Mouse (Mus musculus): ENCODE results near the gene Lmo7.

Lmo7 gene

DNA sequence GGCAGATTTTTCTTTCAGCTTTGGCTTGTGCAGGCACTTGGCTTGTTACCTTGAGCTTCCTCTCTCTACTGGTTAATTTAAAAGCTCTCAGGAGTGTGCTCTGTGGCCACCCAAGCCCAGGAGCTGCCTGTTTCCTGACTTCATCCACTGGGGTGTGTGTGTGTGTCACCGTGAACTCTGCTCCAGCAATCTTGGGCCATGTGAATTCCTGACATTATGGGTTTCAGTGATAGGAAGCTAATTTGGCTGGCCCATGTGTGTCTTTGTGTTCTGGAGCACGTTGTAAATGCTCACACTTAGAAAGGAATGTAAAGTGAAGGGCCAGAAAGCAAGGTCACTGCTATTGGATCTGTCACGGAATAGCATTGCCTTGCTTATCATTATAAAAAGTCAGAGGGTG lies 143.1 kb downstream of the Lmo7 start:
- DNase-seq (ENCODE audit: low spot score) = no peak

GRCm38 (mm10) chr14:101878346-101879049 lies 148.7 kb downstream of the Lmo7 start:
- DNase-seq (ENCODE audit: low spot score) = no peak

DNA sequence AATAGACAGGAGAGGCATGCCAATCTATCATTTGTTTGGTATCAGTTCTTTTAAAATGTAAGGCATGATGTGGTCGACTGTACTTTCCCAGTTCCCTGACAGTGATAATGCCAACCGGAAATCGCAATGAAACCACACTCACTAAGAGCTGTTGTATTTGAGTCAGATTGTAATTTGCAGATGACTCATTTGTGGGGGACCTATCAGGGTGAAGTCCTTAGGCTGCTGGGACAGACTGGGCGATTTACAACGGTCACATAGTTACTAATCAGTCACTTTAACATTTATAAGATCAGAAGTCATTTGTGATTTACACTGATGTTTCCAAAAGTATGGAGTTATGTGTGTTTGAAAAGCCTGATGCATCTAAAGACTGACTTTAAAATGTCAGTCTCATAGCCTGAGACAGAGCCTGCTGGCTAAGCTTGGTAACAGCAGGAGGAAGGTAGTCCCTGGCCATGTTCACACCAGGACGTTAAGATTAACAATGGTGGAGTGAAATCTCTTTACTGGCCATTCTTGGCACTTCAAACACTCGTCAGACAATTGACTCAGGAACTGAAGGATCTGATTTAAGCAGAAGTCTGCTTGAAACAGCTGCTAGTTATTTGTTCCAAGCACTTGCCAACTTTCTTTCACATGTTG lies 149.4 kb downstream of the Lmo7 start:
- no peak for DNase-seq (ENCODE audit: low spot score)

DNA sequence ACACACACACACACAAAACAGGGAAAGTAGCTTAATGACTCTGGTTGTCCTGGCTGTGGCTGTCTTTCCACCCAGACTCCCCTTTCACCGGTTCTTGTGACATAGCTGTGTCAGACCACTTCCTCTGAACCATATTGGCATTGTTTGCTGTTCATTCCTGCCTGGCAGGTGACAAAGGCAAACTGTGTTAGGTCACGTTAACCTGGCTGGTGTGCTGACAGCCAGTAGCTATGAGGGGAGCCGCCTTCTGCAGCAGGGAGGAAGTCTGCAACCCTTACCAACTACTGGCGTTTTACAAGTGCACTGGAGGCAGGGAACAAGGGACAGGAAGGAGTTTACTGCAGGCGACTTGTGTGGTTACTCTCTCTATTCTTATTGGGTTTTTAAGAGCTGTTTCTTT lies 153.2 kb downstream of the Lmo7 start:
- DNase-seq (ENCODE audit: low spot score) = peak; percentile 51

- DNase-seq (ENCODE audit: low spot score) = no peak
Measured at GRCm38 (mm10) chr14:101883787-101884186, 154.0 kb downstream of the Lmo7 start.

GRCm38 (mm10) chr14:101886320-101886719 lies 156.6 kb downstream of the Lmo7 start:
- DNase-seq (ENCODE audit: low spot score) = no peak

- DNase-seq (ENCODE audit: low spot score) = no peak
Measured at GRCm38 (mm10) chr14:101891903-101892448, 162.2 kb downstream of the Lmo7 start.

DNA sequence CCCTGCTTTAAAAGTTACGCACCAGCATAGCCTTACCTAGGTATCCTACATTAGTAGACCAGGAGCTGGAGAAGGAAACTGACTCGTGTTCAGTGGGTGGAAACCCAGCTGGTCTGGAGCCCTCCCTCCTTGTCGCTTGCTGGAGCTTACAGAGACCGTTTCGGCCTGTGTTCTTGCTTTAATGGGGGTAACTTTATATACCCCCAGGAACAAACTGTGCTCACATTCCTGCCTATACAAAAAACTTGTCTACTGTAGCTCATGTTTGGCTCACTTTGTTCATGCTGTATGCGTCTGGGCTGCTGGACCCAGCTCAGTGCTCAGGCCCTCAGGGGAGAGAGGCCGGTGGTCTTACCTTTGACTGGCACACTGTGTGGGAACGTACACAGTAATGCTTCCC lies 162.7 kb downstream of the Lmo7 start:
- no peak for DNase-seq (ENCODE audit: low spot score)

DNA sequence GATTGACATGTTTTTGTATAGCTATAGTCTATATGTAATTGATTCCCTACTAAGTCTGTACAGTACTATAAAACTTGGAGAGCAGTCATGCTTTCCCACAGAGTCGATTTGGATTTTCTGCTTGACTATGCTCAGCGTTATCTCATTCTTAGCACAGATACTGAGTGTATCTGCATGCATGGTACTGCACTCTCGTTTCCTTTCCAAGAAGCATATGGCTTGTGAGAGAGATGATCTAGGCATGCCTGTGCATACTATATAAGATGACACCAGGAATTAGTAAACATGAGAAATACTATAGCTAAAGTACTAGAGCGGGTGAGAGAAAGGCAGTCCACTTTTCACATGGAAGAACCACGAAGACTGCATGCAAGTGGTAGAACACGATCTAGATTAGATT lies 163.5 kb downstream of the Lmo7 start:
- no peak for DNase-seq (ENCODE audit: low spot score)

- DNase-seq (ENCODE audit: low spot score) = no peak
Measured at GRCm38 (mm10) chr14:101898250-101898649, 168.5 kb downstream of the Lmo7 start.

GRCm38 (mm10) chr14:101901496-101901895 lies 171.7 kb downstream of the Lmo7 start:
- DNase-seq (ENCODE audit: low spot score) = no peak

- no peak for DNase-seq (ENCODE audit: low spot score)
Measured at GRCm38 (mm10) chr14:101901976-101902375, 172.2 kb downstream of the Lmo7 start.

DNA sequence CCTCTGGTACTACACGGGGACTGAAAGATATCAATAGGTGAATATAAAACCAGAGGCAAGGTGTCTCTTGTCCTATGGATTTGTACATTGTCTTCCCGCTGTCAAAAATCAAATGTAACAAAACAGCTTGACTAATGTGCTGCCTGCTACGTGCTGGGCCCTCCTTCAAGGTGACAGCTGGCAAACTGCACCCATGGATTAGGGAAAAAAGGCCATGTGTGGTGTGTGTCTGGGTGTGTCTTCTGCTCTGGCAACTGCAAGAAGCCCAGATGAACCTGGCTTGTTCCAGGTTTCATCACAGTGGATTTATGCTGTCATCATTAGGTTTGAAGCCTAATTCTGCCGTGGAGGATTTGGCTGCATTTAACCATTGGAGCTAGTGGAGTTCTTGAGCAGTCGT lies 174.0 kb downstream of the Lmo7 start:
- no peak for DNase-seq (ENCODE audit: low spot score)

DNA sequence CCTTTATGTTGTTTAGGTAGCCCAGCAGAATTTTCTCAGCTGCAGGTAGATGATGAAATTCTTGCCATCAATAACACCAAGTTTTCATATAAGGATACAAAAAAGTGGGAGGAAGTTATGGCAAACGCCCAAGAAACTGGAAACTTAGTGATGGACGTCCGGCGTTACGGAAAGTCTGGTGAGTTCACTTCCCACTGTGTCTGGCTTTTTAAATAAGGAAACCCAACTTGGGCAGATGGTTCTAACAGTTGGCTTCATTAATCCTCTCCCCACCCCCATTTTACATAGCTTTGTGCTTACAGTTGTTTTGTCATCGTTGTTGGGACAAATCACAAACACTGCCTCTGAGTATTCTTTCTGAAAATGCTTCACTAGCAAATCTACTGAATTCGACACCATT lies 182.2 kb downstream of the Lmo7 start:
- no peak for DNase-seq (ENCODE audit: low spot score)

DNA sequence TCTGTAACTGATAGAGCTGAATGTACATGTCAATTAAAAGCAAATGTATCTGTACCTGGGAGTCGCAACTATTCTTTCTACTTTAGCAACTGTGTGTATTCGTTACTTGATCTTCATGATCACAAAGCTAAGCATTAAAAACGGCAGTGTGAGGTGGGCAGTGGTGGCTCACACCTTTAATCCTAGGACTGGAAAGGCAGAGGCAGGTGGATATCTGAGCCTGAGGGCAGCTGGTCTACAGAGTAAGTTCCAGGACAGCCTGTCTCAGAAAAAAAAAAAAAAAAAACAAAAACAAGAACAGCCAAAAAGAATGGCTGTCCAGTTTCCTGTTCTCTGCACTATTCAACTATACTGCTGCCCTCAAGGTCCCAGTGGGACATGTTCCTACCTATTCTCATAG lies 182.6 kb downstream of the Lmo7 start:
- no peak for DNase-seq (ENCODE audit: low spot score)

DNA sequence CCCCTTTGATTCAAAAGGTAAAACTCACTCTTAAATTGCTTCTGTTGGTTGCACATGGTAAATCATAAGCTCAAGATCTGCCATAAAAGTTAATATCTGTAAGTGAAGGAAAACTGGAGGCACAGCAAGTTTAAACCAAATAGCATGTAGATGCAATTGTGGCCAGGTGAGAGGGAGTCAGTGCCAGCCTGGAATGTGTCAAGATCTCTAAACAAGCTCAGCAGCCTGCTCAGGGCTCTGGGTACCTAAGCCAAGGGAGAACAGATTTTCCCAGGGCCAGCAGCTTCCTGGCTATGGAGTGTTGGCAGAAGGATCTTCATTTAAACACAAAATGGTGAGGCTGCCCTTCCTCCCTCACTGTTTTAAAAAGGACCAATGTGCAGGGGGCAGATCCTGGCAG lies 184.6 kb downstream of the Lmo7 start:
- no peak for DNase-seq (ENCODE audit: low spot score)

- DNase-seq (ENCODE audit: low spot score) = no peak
Measured at GRCm38 (mm10) chr14:101915867-101916266, 186.1 kb downstream of the Lmo7 start.

- DNase-seq (ENCODE audit: low spot score) = no peak
Measured at GRCm38 (mm10) chr14:101918471-101918870, 188.7 kb downstream of the Lmo7 start.

DNA sequence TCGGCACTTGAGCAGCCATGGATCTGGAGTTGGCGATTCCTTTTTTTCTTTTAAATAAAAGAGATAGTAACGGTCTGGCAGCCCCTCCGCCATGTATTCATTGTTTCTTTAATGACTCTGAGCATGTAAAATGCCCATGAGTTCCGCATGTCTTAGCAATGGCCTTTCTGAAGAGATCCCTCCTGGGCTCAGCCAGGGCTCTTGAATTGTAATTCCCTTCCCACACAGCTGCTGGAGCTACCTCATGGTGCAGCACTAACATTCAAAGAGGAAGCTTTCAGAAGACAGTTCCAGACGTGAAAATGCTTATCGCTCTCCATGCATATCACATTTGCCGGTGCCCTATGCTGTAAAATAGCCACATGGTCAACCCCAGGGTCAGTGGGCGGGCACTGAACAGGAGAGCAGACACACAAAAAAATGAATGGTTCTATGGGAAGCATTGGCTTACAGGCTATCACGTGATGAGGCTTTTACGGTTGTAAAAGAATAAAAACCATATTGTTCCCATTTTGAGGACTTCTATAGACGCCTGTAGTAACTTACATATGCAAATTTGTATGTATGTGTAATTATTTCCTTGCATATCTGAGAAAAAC lies 198.0 kb downstream of the Lmo7 start:
- DNase-seq (ENCODE audit: low spot score) = no peak

DNA sequence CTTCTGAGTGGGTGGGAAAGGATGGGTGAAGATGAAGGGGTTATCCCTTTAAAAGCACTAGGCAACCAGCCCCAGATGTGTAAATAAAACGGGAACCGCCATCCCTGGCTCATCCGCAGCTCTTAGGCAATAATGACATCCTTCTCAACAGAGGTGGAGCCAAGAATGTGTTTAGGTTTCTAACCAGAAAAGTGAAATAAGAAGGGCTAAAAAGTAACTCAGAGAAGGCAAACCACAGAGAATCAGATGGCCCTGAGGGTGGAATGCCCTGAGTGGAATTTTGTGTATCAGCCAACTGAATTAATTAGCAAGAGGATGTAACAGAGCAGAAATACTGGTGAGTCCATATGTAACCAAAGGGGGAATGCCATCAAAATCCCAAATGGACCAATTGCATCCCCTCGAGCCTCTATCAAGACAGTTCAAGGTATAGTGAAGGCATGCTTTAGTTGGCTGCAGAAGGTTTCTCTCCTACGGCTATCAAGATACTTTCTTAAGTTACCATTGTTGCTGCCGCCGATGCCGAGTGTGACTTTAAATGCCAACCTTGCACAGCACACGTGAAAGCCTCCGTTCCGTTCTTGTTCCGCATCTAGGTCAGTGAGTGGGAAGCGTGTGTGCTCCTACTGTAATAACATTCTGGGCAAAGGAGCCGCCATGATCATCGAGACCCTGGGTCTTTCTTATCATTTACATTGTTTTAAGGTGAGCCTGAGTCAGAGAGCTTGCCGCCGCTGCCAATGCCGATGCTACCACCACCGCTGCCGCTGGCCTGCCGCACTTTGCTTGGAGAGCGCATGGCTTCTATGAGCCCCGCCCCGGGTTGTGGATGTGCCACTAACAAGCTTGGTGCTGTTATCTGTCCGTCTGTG lies 201.1 kb downstream of the Lmo7 start:
- DNase-seq (ENCODE audit: low spot score) = no peak

DNA sequence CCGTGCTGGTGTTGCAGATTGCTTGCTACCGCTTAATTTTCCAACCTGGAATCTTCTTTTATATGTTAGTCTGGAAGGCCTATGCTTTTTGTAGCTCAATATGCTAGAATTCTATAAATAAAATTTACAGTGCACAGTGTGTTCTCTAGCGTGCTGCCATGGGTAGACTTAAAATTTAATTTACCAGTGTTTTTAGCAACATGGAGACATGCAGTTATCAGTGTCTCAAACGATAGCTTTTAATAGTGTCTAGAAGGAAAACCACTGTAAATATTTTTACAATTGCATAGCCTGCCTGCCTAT lies 201.6 kb downstream of the Lmo7 start:
- no peak for DNase-seq (ENCODE audit: low spot score)

DNA sequence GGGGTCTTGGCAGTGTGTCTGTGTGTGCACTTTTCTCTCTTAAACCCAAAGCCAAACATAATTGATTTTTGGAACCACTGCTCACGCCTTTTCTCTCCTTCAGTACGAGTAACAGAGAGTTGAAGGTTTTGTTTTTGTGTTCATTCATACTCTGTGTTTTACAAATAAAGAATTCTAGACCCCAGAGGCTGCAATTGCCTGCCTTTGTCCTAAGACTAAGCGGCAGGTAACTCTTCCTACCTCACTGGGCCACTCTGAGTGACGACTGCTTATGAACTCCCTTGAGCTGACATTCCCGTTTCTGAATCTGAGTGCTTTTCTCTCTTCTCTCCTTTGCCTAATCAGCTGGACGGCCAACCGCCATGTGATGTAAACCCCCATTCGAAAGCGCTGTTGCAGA lies 203.8 kb downstream of the Lmo7 start:
- DNase-seq (ENCODE audit: low spot score) = no peak

GRCm38 (mm10) chr14:101942971-101943370 lies 213.2 kb downstream of the Lmo7 start:
- DNase-seq (ENCODE audit: low spot score) = peak; percentile 32

Measured in lung, postnatal 25 days (tissue).